Mouse (Mus musculus): Measurements from ENCODE around the gene C130050O18Rik.

DNA sequence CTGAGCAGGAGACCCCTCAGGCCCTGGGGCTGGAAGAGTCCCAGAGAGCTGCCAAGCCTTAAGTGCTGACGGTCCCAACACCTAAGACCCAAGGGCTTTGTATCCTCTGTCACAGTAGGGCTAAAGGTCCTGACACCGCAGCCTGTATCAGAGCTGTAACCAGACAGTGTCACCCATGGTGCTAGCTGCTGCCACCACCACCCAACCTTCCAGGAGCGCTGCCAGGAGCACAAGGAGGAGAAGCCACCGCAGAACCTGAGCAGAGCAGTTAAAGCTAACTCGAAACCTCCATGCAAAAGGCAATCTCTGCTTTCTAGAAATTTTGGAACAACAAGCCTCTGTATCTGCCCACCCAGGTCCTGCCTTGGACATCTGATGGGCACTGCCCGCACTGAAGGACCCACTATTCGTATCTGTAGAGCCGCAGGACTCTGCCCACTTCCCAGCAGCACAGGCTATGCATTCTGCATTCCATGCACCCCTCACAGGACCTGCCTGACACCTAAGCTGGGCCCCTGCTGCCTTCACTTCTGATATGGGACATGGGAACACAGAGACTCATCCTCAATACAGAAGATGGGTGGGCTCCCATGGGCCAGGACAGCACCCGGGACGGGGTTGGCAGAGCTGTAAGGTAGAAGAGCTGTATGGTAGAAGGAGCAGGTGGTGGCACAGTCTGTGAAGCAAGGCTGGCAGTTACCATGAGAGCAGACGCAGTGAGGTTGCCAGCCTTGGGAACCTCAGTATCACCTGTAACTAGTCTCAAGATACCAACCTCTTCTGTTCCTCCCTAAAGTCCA lies 36.0 kb downstream of the C130050O18Rik start:
- TF ChIP-seq CTCF (IDR thresholded peaks at IDR 0.05; ENCODE audit: low read depth, low read length) (no peak), POLR2A (IDR thresholded peaks at IDR 0.05; ENCODE audit: extremely low read depth, insufficient read depth, low read length) (no peak)
